In the genomic region with DNA sequence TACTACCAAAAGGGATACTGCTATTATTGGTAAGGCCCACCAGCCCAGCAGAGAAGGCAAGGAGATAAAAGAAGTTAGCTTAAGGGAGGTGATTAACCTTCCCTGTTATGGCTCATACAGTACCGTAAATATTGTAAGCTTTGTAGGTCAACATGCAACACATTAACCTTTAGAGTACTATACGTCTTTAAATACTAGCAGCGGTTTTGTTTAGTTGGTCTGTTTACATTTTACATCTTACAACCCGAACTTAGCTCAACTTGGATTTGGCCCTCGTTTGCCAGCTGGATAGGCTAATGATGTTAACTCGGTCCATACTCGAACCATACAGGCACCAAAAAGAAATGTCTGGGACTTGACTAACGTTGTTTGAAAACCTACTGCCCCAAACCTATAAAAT, we compare ENCODE assay signal across 8 mouse cellular contexts. TPM values are rescaled to one million over a fixed set of nuclear protein-coding genes. Genes with fewer than 3 reads are reported as not detected.
A peak's percentile ranks its signal among the peaks of the same experiment; 100 is the strongest.
DNase-seq lines count a peak whose midpoint lies in the region; ATAC-seq and TF ChIP-seq lines count a peak whose summit lies in the region.

No protein-coding gene starts in this region.

- peak overlapping the region; percentile 61 for H3K4me3 ChIP-seq in heart, adult 2 months
- H3K4me3 ChIP-seq in limb, embryonic 15.5 days = peak overlapping the region; percentile 60
- peak overlapping the region; percentile 52 for H3K4me3 ChIP-seq in stomach, postnatal 0 days (ENCODE audit: low read depth, low read length)

- peak overlapping the region; percentile 77; the same call in 1 of the 2 replicates for H3K27ac ChIP-seq in heart, adult 2 months
- H3K27ac ChIP-seq in limb, embryonic 15.5 days = peak overlapping the region; percentile 74
- H3K27ac ChIP-seq in stomach, postnatal 0 days (replicated peaks) = peak overlapping the region; percentile 76

- intact Hi-C loops in heart, adult 2 months (cut with DNase I) = loop anchor here (5.0 kb wide), 1 partner anchor 274 kb away; no protein-coding TSS in a partner anchor
- intact Hi-C loops in heart, postnatal 10 days (cut with DNase I) = loop anchor here (2.0 to 5.0 kb wide), 3 partner anchors 93 to 274 kb away; no protein-coding TSS in a partner anchor

- H3K4me2 ChIP-seq in limb, embryonic 15.5 days = peak overlapping the region; percentile 80
- peak overlapping the region; percentile 73 for H3K4me2 ChIP-seq in stomach, postnatal 0 days (replicated peaks; ENCODE audit: low read depth)

- TF ChIP-seq CTCF in heart, adult 2 months (IDR thresholded peaks at IDR 0.05) = no peak
- TF ChIP-seq CTCF in stomach, postnatal 0 days (IDR thresholded peaks at IDR 0.05; ENCODE audit: low read depth) = no peak

- TF ChIP-seq POLR2A in heart, adult 2 months (IDR thresholded peaks at IDR 0.05; ENCODE audit: insufficient read depth, low read depth, low read length) = no peak

- 0 out of 2 replicates have a peak, but pooled peaks cover 3% of the 10 kb centered on the region for H3K36me3 ChIP-seq in heart, adult 2 months (ENCODE audit: control insufficient read depth, insufficient read depth, low read length)
- no peaks in the 10 kb centered on the region for H3K36me3 ChIP-seq in limb, embryonic 15.5 days
- 0 out of 2 replicates have a peak, but pooled peaks cover 2% of the 10 kb centered on the region for H3K36me3 ChIP-seq in stomach, postnatal 0 days (ENCODE audit: control insufficient read depth, insufficient read depth, low read length)

- no peaks in the 10 kb centered on the region for H3K27me3 ChIP-seq in heart, adult 2 months (ENCODE audit: control insufficient read depth, insufficient read depth, low read length)
- no peaks in the 10 kb centered on the region for H3K27me3 ChIP-seq in limb, embryonic 15.5 days
- H3K27me3 ChIP-seq in stomach, postnatal 0 days (ENCODE audit: control insufficient read depth, insufficient read depth, low read length) = no peaks in the 10 kb centered on the region

- no peak for TF ChIP-seq EP300 in heart, adult 2 months (IDR thresholded peaks at IDR 0.05; ENCODE audit: insufficient read depth, low read depth, low read length)
- no peak for TF ChIP-seq EP300 in stomach, postnatal 0 days (optimal IDR thresholded peaks at IDR 0.05)

- ATAC-seq in limb, embryonic 15.5 days (ENCODE audit: insufficient number of reproducible peaks, low FRiP score, low TSS enrichment, low read depth) = no peak
- no peak for ATAC-seq in stomach, postnatal 0 days (ENCODE audit: low FRiP score, low TSS enrichment)

- H3K79me2 ChIP-seq in heart, adult 2 months (replicated peaks; ENCODE audit: control insufficient read depth, insufficient read depth, low read length) = no peaks in the 10 kb centered on the region

- no peak overlapping the region; the same call in 1 of the 2 replicates for H3K9ac ChIP-seq in heart, adult 2 months (ENCODE audit: low read depth, low read length)
- peak overlapping the region; percentile 47 for H3K9ac ChIP-seq in limb, embryonic 15.5 days
- peak overlapping the region; percentile 59 for H3K9ac ChIP-seq in stomach, postnatal 0 days (ENCODE audit: low read length)

- WGBS in heart, adult 2 months = 3% methylated on average over 8 of the region's 8 CpGs
- WGBS in limb, embryonic 15.5 days = 4% methylated on average over 8 of the region's 8 CpGs
- WGBS in stomach, postnatal 0 days = 2% methylated on average over 8 of the region's 8 CpGs

- no peak for DNase-seq in heart, adult 2 months
- no peak for DNase-seq in heart, postnatal 10 days
- DNase-seq in thymus, postnatal 0 days (ENCODE audit: low spot score) = peak; percentile 2
- no peak for DNase-seq in thymus, postnatal 14 days
- DNase-seq in stomach, postnatal 0 days (ENCODE audit: low spot score) = no peak
- DNase-seq in embryo, embryonic 10.5 days (ENCODE audit: low spot score) = no peak
- no peak for DNase-seq in cerebellum, adult 11-12 months

- H3K9me3 ChIP-seq in limb, embryonic 15.5 days = no peaks in the 10 kb centered on the region
- no peaks in the 10 kb centered on the region for H3K9me3 ChIP-seq in stomach, postnatal 0 days (ENCODE audit: control insufficient read depth, low read length)

- peaks cover 1% of the 10 kb centered on the region for H3K4me1 ChIP-seq in heart, adult 2 months (ENCODE audit: control insufficient read depth, insufficient read depth, low read length)
- H3K4me1 ChIP-seq in limb, embryonic 15.5 days = peaks cover 19% of the 10 kb centered on the region
- peaks cover 3% of the 10 kb centered on the region; the same call in 1 of the 2 replicates for H3K4me1 ChIP-seq in stomach, postnatal 0 days (replicated peaks; ENCODE audit: control insufficient read depth, insufficient read depth)

RNA-seq across cellular contexts. Expression of gene Aplf, which starts 0.6 kb away (rescaled TPM):
- total RNA-seq in heart, adult 2 months (2021) = 1 to 10 TPM; 2.1 to 2.6 TPM
- polyA plus RNA-seq in heart, adult 2 months (2012; rRNA removed) = 1.4 and 2.1 TPM in 2 replicates
- total RNA-seq in heart, postnatal 10 days (2021) = 1 to 10 TPM; 2.3 to 3.4 TPM
- polyA plus RNA-seq in thymus, postnatal 0 days (2015; fragmentation: Nextera tagmentation; extraction: Ambion mirVana) = 16.8 and 17.4 TPM in 2 replicates
- polyA plus RNA-seq in limb, embryonic 15.5 days (2015; fragmentation: Nextera tagmentation; extraction: Ambion mirVana) = 14.9 and 15.1 TPM in 2 replicates
- polyA plus RNA-seq in stomach, postnatal 0 days (2015; fragmentation: Nextera tagmentation; extraction: Ambion mirVana) = 8.4 and 9.8 TPM in 2 replicates

RNA-seq across cellular contexts. Expression of gene Efcc1, which starts 59.3 kb away (rescaled TPM):
- 1 to 10 TPM in 1 of 2 experiments, under 1 TPM in 1; 0.86 to 1.2 TPM for total RNA-seq in heart, adult 2 months (2021)
- polyA plus RNA-seq in heart, adult 2 months (2012; rRNA removed) = 1.3 and 2.5 TPM in 2 replicates
- total RNA-seq in heart, postnatal 10 days (2021) = 1 to 10 TPM; 2.8 to 3.0 TPM
- polyA plus RNA-seq in thymus, postnatal 0 days (2015; fragmentation: Nextera tagmentation; extraction: Ambion mirVana) = 0.18 and 0.26 TPM in 2 replicates
- polyA plus RNA-seq in limb, embryonic 15.5 days (2015; fragmentation: Nextera tagmentation; extraction: Ambion mirVana) = 0.97 and 1.2 TPM in 2 replicates
- polyA plus RNA-seq in stomach, postnatal 0 days (2015; fragmentation: Nextera tagmentation; extraction: Ambion mirVana) = 1.1 and 1.4 TPM in 2 replicates
